Comparison of ENCODE assay signal across 8 mouse cellular contexts in genomic region chr2:29620301-29620827, GRCm38 (mm10). TPM values are rescaled to one million over a fixed set of nuclear protein-coding genes. Genes with fewer than 3 reads are reported as not detected.
DNase-seq lines count a peak whose midpoint lies in the region; ATAC-seq and TF ChIP-seq lines count a peak whose summit lies in the region.

No protein-coding gene starts in this region.

- in situ Hi-C loops in CH12.LX (cut with MboI; ENCODE audit: low pct_ligation_motif_present, low pct_unique_long_range_greater_than_20kb, low sequenced_read_pairs), result no loop called here

- TF ChIP-seq EP300 in CH12.LX (IDR thresholded peaks at IDR 0.05; ENCODE audit: low read length), result no peak

- peaks cover 46% of the 10 kb centered on the region for H3K4me1 ChIP-seq in heart, embryonic 11.5 days (ENCODE audit: control insufficient read depth, insufficient read depth, low read length)
- peaks cover 30 to 45% of the 10 kb centered on the region in 2 experiments for H3K4me1 ChIP-seq in CH12.LX (ENCODE audit: control insufficient read depth in 1 of 2, insufficient read depth in 2 of 2)
- peaks cover 13% of the 10 kb centered on the region for H3K4me1 ChIP-seq in cortical plate, adult 2 months (ENCODE audit: control insufficient read depth, insufficient read depth, low read length)
- peaks cover 15% of the 10 kb centered on the region for H3K4me1 ChIP-seq in hindbrain, embryonic 16.5 days (ENCODE audit: control insufficient read depth, insufficient read depth, low read depth, low read length)
- peaks cover 29% of the 10 kb centered on the region for H3K4me1 ChIP-seq in midbrain, embryonic 15.5 days

- no peaks in the 10 kb centered on the region for H3K27me3 ChIP-seq in heart, embryonic 11.5 days (ENCODE audit: control insufficient read depth, insufficient read depth, low read length)
- H3K27me3 ChIP-seq in CH12.LX (replicated peaks), result no peaks in the 10 kb centered on the region
- no peaks in the 10 kb centered on the region for H3K27me3 ChIP-seq in hindbrain, embryonic 16.5 days (replicated peaks; ENCODE audit: control insufficient read depth, insufficient read depth, low read length)
- no peaks in the 10 kb centered on the region for H3K27me3 ChIP-seq in midbrain, embryonic 15.5 days (replicated peaks)

- peaks cover 49% of the 10 kb centered on the region for H3K79me2 ChIP-seq in CH12.LX (replicated peaks; ENCODE audit: control insufficient read depth, extremely low read depth, insufficient read depth, poor library complexity, severe bottlenecking)

- no peak; a peak in 1 of 4 replicates for TF ChIP-seq CTCF in CH12.LX (conservative IDR thresholded peaks at IDR 0.05 in 1 of 2, IDR thresholded peaks at IDR 0.05 in 1 of 2; ENCODE audit: low read depth in 2 of 2, low read length in 2 of 2)
- TF ChIP-seq CTCF in cortical plate, adult 2 months (IDR thresholded peaks at IDR 0.05; ENCODE audit: extremely low read depth, insufficient read depth, low read length), result no peak

- TF ChIP-seq POLR2A in CH12.LX (IDR thresholded peaks at IDR 0.05; ENCODE audit: low read depth, low read length), result no peak
- TF ChIP-seq POLR2A in cortical plate, adult 2 months (IDR thresholded peaks at IDR 0.05; ENCODE audit: extremely low read depth, insufficient read depth, low read length), result no peak

- H3K9ac ChIP-seq in heart, embryonic 11.5 days (ENCODE audit: low read depth, low read length), result peak overlapping the region; percentile 90
- peak overlapping the region; percentile 97 for H3K9ac ChIP-seq in CH12.LX (ENCODE audit: insufficient read depth, low read depth)
- H3K9ac ChIP-seq in hindbrain, embryonic 16.5 days (ENCODE audit: low read depth, low read length), result peak overlapping the region; percentile 93
- H3K9ac ChIP-seq in midbrain, embryonic 15.5 days, result peak overlapping the region; percentile 69

- no peak for DNase-seq in heart, postnatal 4 days
- no peak for DNase-seq in CH12.LX (ENCODE audit: extremely low read depth)
- DNase-seq in MN1 (ENCODE audit: low spot score), result no peak
- DNase-seq in testis, postnatal 14 days (ENCODE audit: low spot score), result no peak

- H3K36me3 ChIP-seq in heart, embryonic 11.5 days (ENCODE audit: control insufficient read depth, insufficient read depth, low read length), result no peaks in the 10 kb centered on the region
- H3K36me3 ChIP-seq in CH12.LX (replicated peaks in 1 of 2; ENCODE audit: control insufficient read depth in 1 of 2, insufficient read depth in 1 of 2, low read length in 1 of 2), result peaks cover 4 to 22% of the 10 kb centered on the region in 2 experiments
- H3K36me3 ChIP-seq in hindbrain, embryonic 16.5 days (ENCODE audit: control insufficient read depth, insufficient read depth, low read length), result no peaks in the 10 kb centered on the region
- H3K36me3 ChIP-seq in midbrain, embryonic 15.5 days (replicated peaks), result no peaks in the 10 kb centered on the region

- H3K4me2 ChIP-seq in heart, embryonic 11.5 days, result peak overlapping the region; percentile 90
- H3K4me2 ChIP-seq in CH12.LX (ENCODE audit: insufficient read depth, low read depth, poor library complexity, severe bottlenecking), result peak overlapping the region; percentile 94
- H3K4me2 ChIP-seq in hindbrain, embryonic 16.5 days (ENCODE audit: low read length), result peak overlapping the region; percentile 72
- peak overlapping the region; percentile 72 for H3K4me2 ChIP-seq in midbrain, embryonic 15.5 days

- 3% methylated on average over 15 of the region's 15 CpGs for WGBS in heart, embryonic 11.5 days (ENCODE audit: insufficient replicate concordance)
- WGBS in hindbrain, embryonic 16.5 days, result 1% methylated on average over 15 of the region's 15 CpGs
- under 1% methylated on average over 15 of the region's 15 CpGs for WGBS in midbrain, embryonic 15.5 days

- H3K27ac ChIP-seq in heart, embryonic 11.5 days (ENCODE audit: low read depth, low read length), result peak overlapping the region; percentile 84
- H3K27ac ChIP-seq in CH12.LX (ENCODE audit: insufficient read depth, low read depth), result peak overlapping the region; percentile 99
- no peak overlapping the region for H3K27ac ChIP-seq in cortical plate, adult 2 months (ENCODE audit: insufficient read depth, low read length)
- peak overlapping the region; percentile 93 for H3K27ac ChIP-seq in hindbrain, embryonic 16.5 days (ENCODE audit: low read depth, low read length)
- peak overlapping the region; percentile 92 for H3K27ac ChIP-seq in midbrain, embryonic 15.5 days

- ATAC-seq in heart, embryonic 11.5 days (replicated peaks; ENCODE audit: insufficient number of reproducible peaks, low FRiP score, low TSS enrichment), result no peak
- ATAC-seq in hindbrain, embryonic 16.5 days, result 0 out of 2 replicates have a peak, but pooled peaks have one; percentile 5
- peak; percentile 31; the same call in 1 of the 2 replicates for ATAC-seq in midbrain, embryonic 15.5 days (replicated peaks)

- peak overlapping the region; percentile 81 for H3K4me3 ChIP-seq in heart, embryonic 11.5 days (ENCODE audit: low read depth, low read length)
- peak overlapping the region; percentile 83 to 96 (median 93) for H3K4me3 ChIP-seq in CH12.LX (replicated peaks in 1 of 3; ENCODE audit: low read depth in 2 of 3, low read length in 2 of 3, poor library complexity in 1 of 3)
- H3K4me3 ChIP-seq in cortical plate, adult 2 months (ENCODE audit: insufficient read depth, low read length), result peak overlapping the region; percentile 67
- peak overlapping the region; percentile 84 for H3K4me3 ChIP-seq in hindbrain, embryonic 16.5 days (ENCODE audit: low read length)
- peak overlapping the region; percentile 77 for H3K4me3 ChIP-seq in midbrain, embryonic 15.5 days

- no peak; the same call in 1 of the 2 replicates for TF ChIP-seq RAD21 in CH12.LX (IDR thresholded peaks at IDR 0.05; ENCODE audit: low read depth, low read length)

- dilution Hi-C loops in CH12.LX (cut with MboI; ENCODE audit: extremely low pct_ligation_motif_present, extremely low pct_unique_long_range_greater_than_20kb, low sequenced_read_pairs), result no loop called here

- H3K9me3 ChIP-seq in heart, embryonic 11.5 days (replicated peaks; ENCODE audit: control insufficient read depth, low read length), result no peaks in the 10 kb centered on the region
- no peaks in the 10 kb centered on the region for H3K9me3 ChIP-seq in CH12.LX (replicated peaks; ENCODE audit: low read length)
- H3K9me3 ChIP-seq in hindbrain, embryonic 16.5 days (ENCODE audit: control insufficient read depth, low read length), result no peaks in the 10 kb centered on the region
- H3K9me3 ChIP-seq in midbrain, embryonic 15.5 days, result no peaks in the 10 kb centered on the region

TF ChIP-seq in CH12.LX, 34 proteins besides CTCF, POLR2A, EP300 and RAD21:
- TF ChIP-seq TBP (conservative IDR thresholded peaks at IDR 0.05; ENCODE audit: low read depth, low read length) (peak; percentile 42; the same call in 1 of the 2 replicates), KAT2A (IDR thresholded peaks at IDR 0.05; ENCODE audit: insufficient replicate concordance, low read length) (0 out of 2 replicates have a peak, but pooled peaks have one; percentile 14), USF2 (conservative IDR thresholded peaks at IDR 0.05; ENCODE audit: low read depth, low read length) (no peak), UBTF (IDR thresholded peaks at IDR 0.05; ENCODE audit: low read depth, low read length) (peak; percentile 33; the same call in 1 of the 2 replicates), IRF4 (IDR thresholded peaks at IDR 0.05; ENCODE audit: low read depth, low read length) (peak; percentile 24; the same call in 1 of the 2 replicates), MXI1 (IDR thresholded peaks at IDR 0.05; ENCODE audit: low read depth, low read length) (no peak; the same call in 1 of the 2 replicates), MAX (IDR thresholded peaks at IDR 0.05; ENCODE audit: low read length) (peak; percentile 41; the same call in 1 of the 2 replicates), HCFC1 (IDR thresholded peaks at IDR 0.05; ENCODE audit: low read depth, low read length) (no peak; the same call in 1 of the 2 replicates), TCF12 (IDR thresholded peaks at IDR 0.05; ENCODE audit: low read depth, low read length) (0 out of 2 replicates have a peak, but pooled peaks have one; percentile 21), ZNF384 (IDR thresholded peaks at IDR 0.05; ENCODE audit: low read depth, low read length) (no peak), MAFK (IDR thresholded peaks at IDR 0.05; ENCODE audit: insufficient replicate concordance, low read length) (no peak), MYC (IDR thresholded peaks at IDR 0.05; ENCODE audit: low read depth, low read length) (0 out of 2 replicates have a peak, but pooled peaks have one; percentile 15), CHD2 (IDR thresholded peaks at IDR 0.05; ENCODE audit: low read length) (peak; percentile 41)
TF ChIP-seq in CH12.LX: peak in this region for 8.

RNA-seq across cellular contexts. Expression of gene Rapgef1, which starts 0.8 kb away (rescaled TPM):
- polyA plus RNA-seq in heart, embryonic 11.5 days (2014; fragmentation: Nextera tagmentation; extraction: Ambion mirVana), result 9.1 and 9.8 TPM in 2 replicates
- total RNA-seq in heart, postnatal 4 days (2021), result 10 to 100 TPM; 96.3 to 98.4 TPM
- 149 and 185 TPM in 2 replicates for total RNA-seq in CH12.LX (2012; rRNA removed)
- total RNA-seq in CH12.LX (2014; rRNA removed), result 84.0 and 86.5 TPM in 2 replicates
- 143 and 170 TPM in 2 replicates for polyA plus RNA-seq in CH12.LX (2012; ENCODE audit: insufficient read length, low read depth)
- 85.8 and 91.8 TPM in 2 replicates for polyA plus RNA-seq in cortical plate, adult 2 months (2012; rRNA removed)
- 14.8 and 18.6 TPM in 2 replicates for polyA plus RNA-seq in hindbrain, embryonic 16.5 days (2015; fragmentation: Nextera tagmentation; extraction: Ambion mirVana)
- polyA plus RNA-seq in midbrain, embryonic 15.5 days (2015; fragmentation: Nextera tagmentation; extraction: Ambion mirVana), result 24.2 and 25.6 TPM in 2 replicates
